Mouse (Mus musculus) gastrocnemius, adult 18-20 months (tissue): Measurements from ENCODE around the gene Rora. TPM values are rescaled to one million over a fixed set of nuclear protein-coding genes. Genes with fewer than 3 reads are reported as not detected.

ENCODE experiments used
- DNase-seq: peaks from one replicate; pipeline ENCODE4 v3.0.0; 2021; ENCODE audit warnings: low spot score
- long read RNA-seq, 2 experiments: library from polyadenylated mRNA; stranded (forward); transcript quantifications; one replicate each; pipeline ENCODE4 v2.0.0; 2021
- total RNA-seq, 2 experiments: library from RNA; stranded (reverse); gene quantifications; 2 replicates each; pipeline ENCODE4 v1.2.3; 2021

Rora gene
- total RNA-seq: 10 to 100 TPM; 73.5 to 85.0 TPM
- long read RNA-seq, experiment 1, transcript Rora-202 (10 exons, 2,591 nt): major isoform, 80 of 115 reads
- long read RNA-seq, experiment 1, partial matches to known transcripts: 15 of 115 reads
- long read RNA-seq, experiment 1, other reads (novel, unspliced or antisense): 20 of 115 reads
- long read RNA-seq, experiment 2, transcript Rora-202 (10 exons, 2,591 nt): major isoform, 74 of 123 reads
- long read RNA-seq, experiment 2, partial matches to known transcripts: 5 of 123 reads
- long read RNA-seq, experiment 2, other reads (novel, unspliced or antisense): 44 of 123 reads

DNA sequence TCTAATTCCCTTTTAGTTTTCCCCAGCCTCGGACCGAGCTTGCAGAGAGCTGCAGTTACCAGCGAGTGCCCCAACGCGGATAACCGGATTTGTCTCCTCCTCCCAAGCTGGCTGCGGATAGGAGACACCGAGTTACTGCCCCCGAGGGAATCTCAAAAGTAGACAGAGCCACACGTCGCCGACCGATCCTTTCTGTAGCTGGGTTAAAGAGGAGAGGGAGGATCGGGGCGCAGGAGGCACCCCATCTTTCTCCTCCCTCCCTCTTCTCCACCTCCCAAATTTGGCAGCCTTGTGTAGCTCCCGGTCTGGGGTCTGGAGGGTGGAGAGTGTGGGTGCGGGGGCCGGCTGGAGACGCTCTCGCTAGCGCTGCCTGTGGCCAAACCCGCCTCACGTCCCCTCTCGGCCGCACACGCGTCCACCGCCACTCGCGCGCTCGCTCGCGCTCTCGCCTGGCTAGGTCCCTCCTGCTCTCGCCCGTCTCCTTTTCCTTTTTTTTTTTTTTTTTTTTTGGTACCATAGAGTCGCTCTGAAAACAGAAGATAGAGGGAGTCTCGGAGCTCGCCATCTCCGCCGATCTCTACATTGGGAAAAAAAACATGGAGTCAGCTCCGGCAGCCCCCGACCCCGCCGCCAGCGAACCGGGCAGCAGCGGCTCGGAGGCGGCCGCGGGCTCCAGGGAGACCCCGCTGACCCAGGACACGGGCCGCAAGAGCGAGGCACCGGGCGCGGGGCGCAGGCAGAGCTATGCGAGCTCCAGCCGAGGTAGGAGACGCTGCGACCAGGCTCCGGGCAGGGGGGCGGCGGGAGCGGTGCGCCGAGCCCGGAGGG lies at the start of gene Rora:
Gene Rora (plus strand): TSS at position 576 of the 828 bp plus-strand sequence.
- peak; percentile 47 for DNase-seq

GRCm38 (mm10) chr9:68614006-68614405 lies 39.6 kb upstream of the Rora start:
- DNase-seq: no peak

- no peak for DNase-seq
These were observed 36.5 kb upstream of the Rora start for GRCm38 (mm10) chr9:68617116-68617515.

- no peak for DNase-seq
These were observed 33.5 kb upstream of the Rora start for GRCm38 (mm10) chr9:68620036-68620435.

DNA sequence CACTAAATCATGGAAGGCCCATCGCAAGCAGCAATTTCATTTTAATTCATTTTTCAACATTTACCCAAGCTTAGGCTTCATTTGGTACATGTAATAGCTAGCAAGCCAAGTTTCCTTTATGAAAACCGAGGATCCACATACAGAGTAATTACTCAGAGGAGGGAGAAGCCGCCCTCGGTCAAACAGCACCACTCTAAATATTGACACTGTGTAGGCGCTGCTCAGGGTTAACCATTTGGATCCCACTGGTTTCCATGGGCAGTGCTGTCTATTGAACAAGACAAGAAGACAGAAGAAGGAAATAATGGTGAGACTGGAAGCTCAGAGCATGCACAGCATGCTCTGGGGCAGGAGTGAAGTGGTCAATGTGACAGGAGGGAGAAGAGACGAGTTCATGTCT lies 33.1 kb upstream of the Rora start:
- no peak for DNase-seq

- DNase-seq: no peak
These were observed 28.6 kb upstream of the Rora start for GRCm38 (mm10) chr9:68624981-68625380.

DNA sequence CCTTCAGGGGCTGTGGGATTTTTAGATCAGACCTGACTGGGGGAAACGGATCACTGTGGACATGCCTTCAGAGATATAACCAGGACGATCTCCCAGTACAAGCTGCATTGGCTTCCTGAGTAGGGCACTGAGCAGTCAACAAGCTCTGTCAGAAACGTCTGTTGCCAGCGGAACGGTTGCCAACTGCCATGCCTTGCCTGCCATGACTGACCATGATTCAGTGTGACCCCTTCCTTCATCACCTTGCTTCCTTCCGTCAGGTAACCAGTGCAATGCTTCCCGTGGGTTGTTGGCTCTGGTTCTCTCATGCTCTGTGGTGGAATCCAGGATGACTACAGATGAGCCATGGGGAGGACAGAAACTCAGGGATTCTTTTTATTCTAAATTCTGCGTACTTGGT lies 16.3 kb upstream of the Rora start:
- DNase-seq: no peak

DNA sequence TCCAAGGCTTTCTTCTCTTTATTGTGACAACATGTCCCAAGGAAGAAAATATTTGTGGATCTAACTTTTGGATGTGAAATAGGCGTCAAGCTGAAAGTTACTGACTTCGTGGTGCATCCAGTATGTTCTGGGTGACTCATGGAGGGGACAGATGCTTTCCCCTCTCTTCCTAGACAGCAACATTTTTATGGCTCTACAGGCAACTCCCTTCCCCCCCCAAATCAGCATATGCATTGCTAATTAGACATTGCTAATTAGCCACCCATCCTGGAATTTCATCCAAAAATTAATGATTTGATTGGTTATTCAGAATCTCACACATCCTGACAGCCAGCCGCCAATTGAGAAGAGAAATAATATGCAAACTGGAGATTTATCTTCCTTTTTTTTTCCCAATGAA lies 12.5 kb upstream of the Rora start:
- no peak for DNase-seq

- no peak for DNase-seq
These were observed 5.5 kb upstream of the Rora start for GRCm38 (mm10) chr9:68648061-68648460.

DNA sequence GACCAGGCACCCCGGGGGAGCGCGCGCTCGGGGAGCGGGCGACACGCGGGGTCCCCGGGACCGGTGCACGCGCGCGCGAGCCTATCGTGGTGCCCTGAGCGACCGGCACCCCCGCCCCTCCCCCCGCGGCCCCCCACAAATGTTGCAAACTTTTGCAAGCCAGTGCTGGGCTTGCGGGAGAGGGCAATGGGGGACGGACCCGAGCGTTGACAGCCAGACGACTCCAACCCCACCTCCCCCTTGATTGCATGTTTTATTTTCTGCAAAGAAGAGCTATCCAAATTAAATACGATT lies 400 bp downstream of the Rora start:
- DNase-seq: no peak

DNA sequence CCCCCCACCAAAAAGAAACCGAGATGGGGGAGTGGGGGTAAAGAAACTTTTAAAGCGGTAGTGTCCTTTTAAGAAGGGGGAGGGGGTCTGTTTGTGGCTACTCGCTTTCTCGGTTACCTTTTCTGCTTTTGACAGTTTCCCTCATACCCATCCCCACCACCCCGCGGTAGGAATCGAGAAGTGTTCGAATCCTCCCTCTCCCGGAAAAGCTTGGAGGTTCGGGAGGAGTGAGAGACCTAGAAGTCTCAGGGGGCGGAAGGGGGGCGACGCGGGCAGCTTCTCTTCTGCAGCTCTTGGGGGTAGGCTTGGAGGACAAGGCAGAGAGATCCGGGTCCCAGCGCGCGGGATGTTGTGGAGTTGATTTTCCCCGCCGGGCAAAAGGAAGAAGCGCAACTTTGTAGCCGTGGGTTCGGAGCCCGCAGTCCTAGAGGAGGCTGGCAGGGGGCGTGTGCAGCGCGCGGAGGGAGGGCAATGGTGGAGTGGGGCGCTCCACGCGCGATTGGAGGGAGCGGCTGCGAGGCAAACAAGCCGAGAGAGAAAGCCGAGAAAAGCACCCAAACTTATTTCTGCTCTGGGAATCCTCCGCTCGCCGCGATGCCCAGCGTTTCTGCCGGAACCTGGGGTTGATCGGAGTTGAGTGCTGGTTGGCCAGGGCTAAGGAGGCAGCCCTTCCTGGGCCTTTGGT lies 889 bp downstream of the Rora start:
- peak; percentile 31 for DNase-seq

DNA sequence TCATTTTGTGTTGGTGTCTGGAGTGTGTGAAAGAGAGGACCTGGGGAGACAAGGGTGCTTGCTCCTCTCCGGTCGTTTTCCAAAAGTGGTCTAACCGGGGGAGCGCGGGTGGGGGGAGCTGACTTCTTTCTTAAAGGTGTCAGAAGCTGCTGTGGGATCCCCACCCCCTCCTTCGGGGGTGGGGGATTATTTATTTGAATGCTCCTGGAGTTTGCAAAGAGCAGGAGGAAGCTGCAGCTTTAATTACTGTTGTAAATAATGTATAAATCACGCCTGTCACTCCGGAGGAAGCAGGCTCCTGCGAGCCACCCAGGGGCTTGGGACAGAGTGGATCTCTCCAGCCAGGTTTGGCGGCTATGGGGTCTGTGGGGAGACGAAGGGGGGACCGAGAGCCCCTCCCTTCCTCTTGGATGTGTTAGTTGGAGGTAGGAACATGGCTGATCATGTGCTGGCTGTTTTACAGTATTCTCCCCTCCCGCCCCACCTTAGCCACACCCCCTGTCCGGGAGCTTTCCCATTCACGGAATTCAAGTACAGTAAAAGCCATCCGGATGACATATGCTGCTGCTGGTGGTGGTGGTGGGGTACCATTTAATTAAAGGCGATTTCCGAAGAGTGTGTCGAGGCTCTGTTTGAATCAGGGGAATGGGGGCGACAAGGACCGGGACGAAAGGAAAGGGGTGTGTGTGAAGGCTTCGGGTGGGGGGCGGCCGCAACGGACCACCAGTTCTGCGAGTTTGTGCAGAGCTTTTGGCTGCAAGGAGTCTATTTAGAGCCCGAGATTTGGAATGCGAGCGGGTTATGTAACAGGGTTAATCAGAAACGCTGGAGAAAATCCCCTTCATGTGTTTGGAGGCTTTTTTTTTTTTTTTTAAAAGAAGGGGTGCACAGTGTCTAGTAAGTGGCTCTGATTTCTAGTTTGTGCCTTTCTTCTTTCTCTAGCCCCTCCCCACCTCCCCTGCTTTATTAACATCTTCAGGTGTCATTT lies 1.7 kb downstream of the Rora start:
- DNase-seq: peak; percentile 22

DNA sequence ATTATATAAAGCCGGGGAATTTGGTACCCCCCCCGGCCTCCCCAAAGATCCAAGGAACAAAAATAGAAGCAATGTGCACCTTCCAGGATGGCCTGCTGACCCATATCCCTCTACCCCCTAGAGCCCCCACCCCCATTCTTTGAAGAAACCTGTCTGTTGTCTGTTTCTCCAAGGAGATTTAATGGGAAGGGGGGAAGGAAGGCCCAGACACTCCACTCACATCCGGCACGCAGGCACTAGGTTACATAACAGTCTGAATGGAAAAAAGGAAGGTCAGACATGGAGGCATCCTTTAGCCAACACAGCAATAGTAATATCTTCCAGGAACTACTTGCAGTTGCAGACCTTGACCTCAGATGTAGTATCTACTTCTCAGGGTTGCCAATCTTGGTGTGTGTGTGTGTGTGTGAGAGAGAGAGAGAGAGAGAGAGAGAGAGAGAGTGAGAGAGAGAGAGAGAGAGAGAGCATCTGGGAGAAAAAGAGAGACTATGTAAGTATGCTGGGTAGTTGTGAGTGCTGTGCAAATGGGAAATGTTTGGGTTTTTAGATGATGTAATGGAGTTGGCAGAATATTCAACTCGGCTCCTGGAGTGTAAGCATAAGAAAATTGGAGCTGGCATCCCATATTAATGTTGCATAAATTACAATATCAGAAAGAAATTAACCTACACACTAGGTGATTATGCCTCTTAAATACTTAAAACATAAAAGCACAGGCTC lies 2.6 kb downstream of the Rora start:
- no peak for DNase-seq

DNA sequence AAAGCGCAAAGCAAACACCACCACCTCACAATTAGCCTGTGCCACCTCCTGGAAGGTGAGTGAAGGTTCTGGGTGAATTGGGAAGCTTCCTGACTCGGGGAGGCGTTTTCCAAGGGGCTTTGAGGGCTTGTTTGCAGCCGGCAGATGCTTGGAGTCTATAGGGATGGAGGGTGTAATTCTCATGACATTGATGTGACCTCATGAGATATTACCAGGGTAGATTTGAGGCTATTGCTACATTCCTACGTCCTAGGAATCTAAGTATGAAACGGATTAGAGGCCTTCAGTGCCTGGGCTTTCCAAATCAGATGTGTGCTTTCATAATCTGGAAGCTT lies 3.2 kb downstream of the Rora start:
- no peak for DNase-seq

- no peak for DNase-seq
These were observed 17.1 kb downstream of the Rora start for GRCm38 (mm10) chr9:68670731-68671130.

DNA sequence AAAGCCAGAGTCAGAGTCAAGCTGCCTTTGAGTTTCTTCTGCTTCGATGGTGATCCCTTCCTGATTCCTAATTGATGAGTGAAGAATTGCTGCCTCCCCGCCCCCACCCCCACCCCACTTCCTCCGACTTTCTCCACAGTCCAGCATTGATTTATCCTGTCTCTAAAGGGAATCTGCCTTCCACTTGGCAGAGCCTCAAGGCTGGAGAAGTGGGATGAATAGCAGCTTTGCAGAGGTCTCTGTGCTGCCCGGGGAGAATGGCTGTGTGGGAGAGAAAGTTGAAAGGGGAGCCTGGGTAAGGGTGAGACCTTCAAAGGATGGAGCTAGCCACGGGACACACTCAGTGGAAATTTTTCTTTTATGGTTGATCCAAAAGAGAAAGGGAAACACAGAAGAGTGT lies 18.9 kb downstream of the Rora start:
- no peak for DNase-seq

DNA sequence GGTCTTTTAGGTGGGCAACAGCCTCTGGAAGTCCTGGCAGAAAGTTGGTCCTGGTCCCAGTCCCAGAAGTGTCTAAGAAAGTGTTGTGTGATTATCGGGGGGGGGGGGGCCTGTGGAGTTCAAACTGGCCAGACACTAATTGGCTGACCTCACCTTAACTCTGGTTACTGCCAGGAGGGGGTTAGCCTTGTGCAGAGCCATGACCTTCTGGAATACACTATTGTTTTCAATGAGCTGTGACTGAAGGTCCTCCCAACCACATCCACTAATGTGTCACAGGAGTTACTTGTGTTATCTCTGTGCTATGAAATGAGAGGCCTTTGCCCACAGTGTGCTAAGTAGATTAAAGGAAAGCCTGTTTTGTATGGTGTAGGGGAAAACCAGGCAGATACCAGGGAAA lies 19.6 kb downstream of the Rora start:
- DNase-seq: no peak

DNA sequence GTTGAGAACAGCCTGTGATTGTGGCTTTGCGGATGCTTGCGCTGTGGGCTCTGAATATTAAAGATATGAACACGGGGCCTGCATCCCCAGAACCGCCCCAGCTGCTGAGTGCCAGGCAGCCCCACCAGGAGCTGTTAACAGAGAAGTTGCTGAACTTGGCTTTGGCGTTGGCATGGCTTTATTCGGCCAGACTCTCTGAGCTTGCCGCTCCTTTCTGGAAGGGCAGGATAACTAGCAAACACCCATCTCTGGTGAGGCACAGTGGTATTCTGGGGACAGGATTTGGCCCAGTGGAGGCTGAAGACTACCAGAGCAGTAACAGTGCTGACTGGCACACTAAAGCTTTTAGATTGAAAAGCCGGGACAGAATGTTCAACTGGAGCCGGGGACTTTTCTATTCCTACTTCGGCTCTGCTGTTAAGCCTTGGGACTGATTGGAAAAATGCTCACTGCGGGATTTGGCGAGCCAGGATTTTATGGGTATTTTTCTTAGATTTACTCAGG lies 26.3 kb downstream of the Rora start:
- peak; percentile 15 for DNase-seq

DNA sequence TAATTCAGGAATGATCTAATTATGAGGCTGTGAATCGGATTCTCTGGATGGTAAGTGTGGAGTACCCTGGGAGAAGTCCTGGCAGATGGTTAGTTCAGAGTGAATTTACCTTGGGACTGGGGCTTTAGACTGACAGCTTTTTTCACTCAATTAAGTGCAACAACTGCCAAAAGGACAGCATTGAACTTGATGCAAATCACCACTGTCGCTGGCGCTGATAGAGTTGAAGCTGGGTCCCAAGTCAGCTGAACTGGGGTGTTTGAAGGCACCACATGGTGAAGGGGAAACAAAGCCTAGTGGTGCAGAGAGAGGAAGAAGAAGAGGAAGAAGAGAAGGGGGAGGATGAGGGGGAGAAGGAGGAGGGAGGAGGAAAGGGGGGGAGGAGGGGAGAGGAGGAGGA lies 30.4 kb downstream of the Rora start:
- DNase-seq: no peak

DNA sequence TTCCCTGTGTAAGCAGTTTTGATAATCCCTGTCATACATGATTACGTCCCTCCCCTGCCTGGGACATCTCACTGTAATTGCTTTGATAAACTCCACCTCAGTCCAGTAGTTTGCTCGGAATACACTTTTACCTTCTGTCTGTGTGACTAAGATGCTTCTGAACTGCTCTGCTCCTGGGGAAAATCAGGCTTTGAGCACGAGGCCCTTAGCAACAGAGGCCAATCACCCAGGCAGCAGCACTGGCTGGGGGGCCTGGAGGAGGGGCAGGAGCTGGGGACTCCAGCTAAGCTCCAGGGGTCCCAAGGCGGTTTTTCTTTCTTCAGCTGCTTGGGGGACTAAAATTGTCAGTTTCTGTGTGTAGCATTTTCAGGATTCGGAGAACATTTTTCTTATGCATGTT lies 32.0 kb downstream of the Rora start:
- no peak for DNase-seq
